Mouse (Mus musculus): ENCODE measurements at regions not wholly inside any gene's neighbourhood (a gene's known extent, or its start where the extent isn't known, plus 50 kb on each side); places are given as distances from the start of the nearest gene placed in this dataset.

DNA sequence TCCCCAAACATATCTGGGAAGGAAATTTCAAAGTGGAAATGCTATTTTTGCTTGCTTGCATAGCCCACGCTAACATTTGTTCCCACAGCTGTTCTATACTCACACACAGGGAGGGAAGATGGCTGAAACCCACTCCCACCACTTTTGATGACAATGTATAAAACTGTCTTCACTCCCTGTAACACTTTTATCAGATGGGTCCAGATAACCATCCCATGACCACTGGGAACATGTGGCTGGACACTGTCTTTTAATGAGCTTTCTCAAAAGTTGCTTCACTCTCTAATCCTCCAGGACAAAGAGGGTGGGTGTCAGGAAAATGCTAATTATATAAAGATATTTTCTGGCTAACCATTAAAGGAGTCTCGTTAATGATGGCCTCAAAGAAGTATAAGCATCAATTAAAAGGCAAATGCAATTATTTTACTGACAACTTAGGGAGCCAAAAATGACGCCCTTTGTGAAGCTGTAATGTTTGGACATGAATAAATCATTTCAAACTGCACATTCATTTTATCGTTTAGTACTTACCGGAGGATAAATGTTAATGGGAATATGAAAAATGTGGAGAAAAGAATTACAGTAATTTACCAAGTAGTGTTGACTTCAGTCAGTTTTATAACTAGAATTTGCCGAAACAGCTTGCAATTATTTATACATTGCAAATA is 210.8 kb upstream of the Slc39a10 start:
- ATAC-seq (ENCODE audit: insufficient read depth) (no peak), DNase-seq (ENCODE audit: low read depth in 3 of 3, low spot score in 3 of 3) (no peak)
- 65% methylated on average over 6 of the region's 6 CpGs for WGBS (ENCODE audit: insufficient replicate concordance)
- Histone ChIP-seq H3K9me3 (ENCODE audit: control insufficient read depth, low read length) (no peaks in the 10 kb centered on the region), H3K4me3 (ENCODE audit: insufficient read depth in 1 of 2, low read depth in 2 of 2, low read length in 2 of 2) (no peak overlapping the region), H3K4me2 (ENCODE audit: low read depth) (no peak overlapping the region), H3K36me3 (replicated peaks; ENCODE audit: control insufficient read depth, insufficient read depth, low read depth) (no peaks in the 10 kb centered on the region), H3K27me3 (ENCODE audit: control insufficient read depth, insufficient read depth, low read length) (no peaks in the 10 kb centered on the region), H3K4me1 (replicated peaks; ENCODE audit: control insufficient read depth in 2 of 2, insufficient read depth in 2 of 2, low read length in 1 of 2) (no peaks in the 10 kb centered on the region), H3K27ac (no peak overlapping the region), H3K9ac (replicated peaks) (no peak overlapping the region)
- TF ChIP-seq EP300 (IDR thresholded peaks at IDR 0.05; ENCODE audit: low read depth) (no peak), CTCF (IDR thresholded peaks at IDR 0.05; ENCODE audit: low read depth) (no peak)

DNA sequence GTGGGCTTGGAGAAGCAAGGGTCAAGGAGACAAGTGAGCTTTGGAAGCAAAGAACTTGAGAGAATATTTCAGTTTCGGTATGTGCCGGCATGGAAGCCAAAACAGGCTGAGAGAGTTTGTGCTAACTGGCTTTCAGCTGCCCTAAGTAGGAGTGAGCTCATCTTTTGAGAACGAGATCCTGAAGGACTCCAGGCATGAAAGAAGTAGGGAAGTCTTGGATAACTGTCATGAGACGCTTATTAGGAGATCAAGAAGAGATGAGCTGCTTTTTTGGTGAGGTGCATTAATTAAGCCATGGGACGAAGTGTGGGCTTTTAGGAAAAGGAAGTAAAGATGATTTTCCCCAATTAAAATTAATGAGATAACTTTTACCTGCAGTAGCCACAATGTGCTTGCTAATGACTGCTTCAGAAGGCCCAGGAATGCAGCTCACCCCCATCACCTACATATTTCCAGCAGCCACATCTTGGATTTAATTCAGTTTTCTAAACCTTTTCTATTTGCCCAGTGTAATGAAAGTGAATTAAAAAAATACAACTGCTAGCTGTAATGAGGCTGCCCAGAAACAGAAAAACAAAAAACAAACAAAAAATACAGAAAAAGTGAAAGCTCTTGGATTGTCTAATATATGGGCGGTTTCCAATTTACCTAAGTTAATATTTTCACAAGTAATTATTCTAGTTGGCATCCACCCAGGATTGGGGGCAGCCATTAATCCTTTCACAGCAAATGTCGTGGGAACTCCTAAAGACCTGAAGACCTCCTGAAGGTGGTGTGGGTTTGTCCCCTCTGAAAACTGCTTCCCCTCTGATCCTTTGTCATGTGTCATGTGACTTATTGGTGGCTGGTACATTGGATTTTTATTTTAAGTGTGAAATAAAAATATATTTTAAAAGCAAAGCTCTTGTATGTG is 204.7 kb upstream of the Slc39a10 start:
- Histone ChIP-seq H3K27ac (no peak overlapping the region), H3K36me3 (replicated peaks; ENCODE audit: control insufficient read depth, insufficient read depth, low read depth) (no peaks in the 10 kb centered on the region), H3K9ac (replicated peaks) (no peak overlapping the region), H3K9me3 (ENCODE audit: control insufficient read depth, low read length) (no peaks in the 10 kb centered on the region), H3K4me3 (ENCODE audit: insufficient read depth in 1 of 2, low read depth in 2 of 2, low read length in 2 of 2) (no peak overlapping the region), H3K4me2 (ENCODE audit: low read depth) (no peak overlapping the region), H3K27me3 (ENCODE audit: control insufficient read depth, insufficient read depth, low read length) (no peaks in the 10 kb centered on the region), H3K4me1 (replicated peaks; ENCODE audit: control insufficient read depth in 2 of 2, insufficient read depth in 2 of 2, low read length in 1 of 2) (no peaks in the 10 kb centered on the region)
- no peak for DNase-seq (ENCODE audit: low read depth in 3 of 3, low spot score in 3 of 3)
- no peak for TF ChIP-seq CTCF (IDR thresholded peaks at IDR 0.05; ENCODE audit: low read depth)
- TF ChIP-seq EP300 (IDR thresholded peaks at IDR 0.05; ENCODE audit: low read depth), result no peak
- WGBS (ENCODE audit: insufficient replicate concordance), result 62% methylated on average over 7 of the region's 7 CpGs
- ATAC-seq (ENCODE audit: insufficient read depth), result no peak

- TF ChIP-seq CTCF (IDR thresholded peaks at IDR 0.05; ENCODE audit: low read depth) (no peak), EP300 (IDR thresholded peaks at IDR 0.05; ENCODE audit: low read depth) (no peak)
- Histone ChIP-seq H3K4me3 (ENCODE audit: insufficient read depth in 1 of 2, low read depth in 2 of 2, low read length in 2 of 2) (no peak overlapping the region), H3K36me3 (replicated peaks; ENCODE audit: control insufficient read depth, insufficient read depth, low read depth) (no peaks in the 10 kb centered on the region), H3K9me3 (ENCODE audit: control insufficient read depth, low read length) (no peaks in the 10 kb centered on the region), H3K4me2 (ENCODE audit: low read depth) (no peak overlapping the region), H3K27me3 (ENCODE audit: control insufficient read depth, insufficient read depth, low read length) (no peaks in the 10 kb centered on the region), H3K4me1 (replicated peaks; ENCODE audit: control insufficient read depth in 2 of 2, insufficient read depth in 2 of 2, low read length in 1 of 2) (no peaks in the 10 kb centered on the region), H3K27ac (no peak overlapping the region), H3K9ac (replicated peaks) (no peak overlapping the region)
- DNase-seq (ENCODE audit: low read depth in 3 of 3, low spot score in 3 of 3) (no peak), ATAC-seq (ENCODE audit: insufficient read depth) (no peak)
- WGBS (ENCODE audit: insufficient replicate concordance), result 36% methylated on average over 3 of the region's 3 CpGs
Observed at GRCm38 (mm10) chr1:47094498-47094897, 201.8 kb upstream of the Slc39a10 start.

- WGBS (ENCODE audit: insufficient replicate concordance), result 59% methylated on average over 6 of the region's 6 CpGs
- H3K4me1 ChIP-seq (replicated peaks; ENCODE audit: control insufficient read depth in 2 of 2, insufficient read depth in 2 of 2, low read length in 1 of 2), result no peaks in the 10 kb centered on the region
- H3K4me3 ChIP-seq (ENCODE audit: insufficient read depth in 1 of 2, low read depth in 2 of 2, low read length in 2 of 2), result no peak overlapping the region
- DNase-seq (ENCODE audit: low read depth in 3 of 3, low spot score in 3 of 3) (no peak), ATAC-seq (ENCODE audit: insufficient read depth) (no peak)
- H3K36me3 ChIP-seq (replicated peaks; ENCODE audit: control insufficient read depth, insufficient read depth, low read depth), result no peaks in the 10 kb centered on the region
- TF ChIP-seq CTCF (IDR thresholded peaks at IDR 0.05; ENCODE audit: low read depth) (no peak), EP300 (IDR thresholded peaks at IDR 0.05; ENCODE audit: low read depth) (no peak)
- no peak overlapping the region for H3K9ac ChIP-seq (replicated peaks)
- no peaks in the 10 kb centered on the region for H3K27me3 ChIP-seq (ENCODE audit: control insufficient read depth, insufficient read depth, low read length)
- H3K4me2 ChIP-seq (ENCODE audit: low read depth), result no peak overlapping the region
- H3K27ac ChIP-seq, result no peak overlapping the region
- no peaks in the 10 kb centered on the region for H3K9me3 ChIP-seq (ENCODE audit: control insufficient read depth, low read length)
Observed at GRCm38 (mm10) chr1:47093289-47093947, 200.8 kb upstream of the Slc39a10 start.

- Histone ChIP-seq H3K9ac (replicated peaks) (no peak overlapping the region), H3K27me3 (ENCODE audit: control insufficient read depth, insufficient read depth, low read length) (no peaks in the 10 kb centered on the region), H3K36me3 (replicated peaks; ENCODE audit: control insufficient read depth, insufficient read depth, low read depth) (no peaks in the 10 kb centered on the region), H3K4me3 (ENCODE audit: insufficient read depth in 1 of 2, low read depth in 2 of 2, low read length in 2 of 2) (no peak overlapping the region), H3K4me2 (ENCODE audit: low read depth) (no peak overlapping the region), H3K27ac (no peak overlapping the region), H3K9me3 (ENCODE audit: control insufficient read depth, low read length) (no peaks in the 10 kb centered on the region), H3K4me1 (replicated peaks; ENCODE audit: control insufficient read depth in 2 of 2, insufficient read depth in 2 of 2, low read length in 1 of 2) (no peaks in the 10 kb centered on the region)
- no peak for TF ChIP-seq CTCF (IDR thresholded peaks at IDR 0.05; ENCODE audit: low read depth)
- TF ChIP-seq EP300 (IDR thresholded peaks at IDR 0.05; ENCODE audit: low read depth), result no peak
- 63% methylated on average over 7 of the region's 7 CpGs for WGBS (ENCODE audit: insufficient replicate concordance)
- ATAC-seq (ENCODE audit: insufficient read depth) (no peak), DNase-seq (ENCODE audit: low read depth in 3 of 3, low spot score in 3 of 3) (no peak)
Observed at GRCm38 (mm10) chr1:47076423-47076822, 183.8 kb upstream of the Slc39a10 start.

Data from liver, embryonic 14.5 days (tissue).